Mouse (Mus musculus): ENCODE measurements around the gene Trim58. TPM values are rescaled to one million over a fixed set of nuclear protein-coding genes. Genes with fewer than 3 reads are reported as not detected.

Gene Trim58
- total and polyA plus RNA-seq, 2 experiments = not detected

DNA sequence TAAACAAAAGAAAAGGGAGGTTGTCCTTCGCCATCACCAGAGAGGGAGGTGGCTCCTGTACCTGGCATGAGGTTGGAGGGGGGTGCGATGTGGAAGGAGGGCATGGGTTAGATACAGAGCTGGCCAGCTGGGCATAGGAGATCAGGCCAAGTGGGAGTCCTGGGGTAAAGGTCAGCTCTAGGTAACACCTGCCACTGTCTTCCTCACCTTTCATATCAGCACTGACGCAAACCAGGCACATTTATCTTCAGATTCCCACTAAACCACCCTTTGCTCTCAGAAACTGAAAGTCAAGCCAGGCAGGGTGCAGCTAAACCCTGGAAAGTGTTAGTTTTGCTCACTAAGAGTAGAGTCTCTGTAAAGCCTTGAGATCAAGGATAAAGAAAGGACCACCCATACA lies 21.9 kb upstream of the Trim58 start:
- Histone ChIP-seq H3K4me3 (ENCODE audit: insufficient read depth, low read depth, low read length) (no peak overlapping the region), H3K4me1 (ENCODE audit: control insufficient read depth, insufficient read depth, low read length) (peaks cover 9% of the 10 kb centered on the region; the same call in 1 of the 2 replicates), H3K27me3 (ENCODE audit: control insufficient read depth, insufficient read depth, low read length) (no peaks in the 10 kb centered on the region), H3K36me3 (ENCODE audit: control insufficient read depth, insufficient read depth, low read length) (no peaks in the 10 kb centered on the region), H3K27ac (replicated peaks; ENCODE audit: insufficient read depth, low read depth, low read length) (no peak overlapping the region), H3K79me2 (ENCODE audit: control insufficient read depth, insufficient read depth, low read length) (no peaks in the 10 kb centered on the region), H3K9ac (ENCODE audit: low read depth, low read length) (no peak overlapping the region)
- TF ChIP-seq POLR2A (IDR thresholded peaks at IDR 0.05; ENCODE audit: extremely low read depth, insufficient read depth, low read length) (no peak), CTCF (IDR thresholded peaks at IDR 0.05; ENCODE audit: low read depth, low read length) (no peak)
- 18% methylated on average over 3 of the region's 3 CpGs for WGBS
- DNase-seq (ENCODE audit: extremely low read depth, low read depth, low spot score) = peak; percentile 57

DNA sequence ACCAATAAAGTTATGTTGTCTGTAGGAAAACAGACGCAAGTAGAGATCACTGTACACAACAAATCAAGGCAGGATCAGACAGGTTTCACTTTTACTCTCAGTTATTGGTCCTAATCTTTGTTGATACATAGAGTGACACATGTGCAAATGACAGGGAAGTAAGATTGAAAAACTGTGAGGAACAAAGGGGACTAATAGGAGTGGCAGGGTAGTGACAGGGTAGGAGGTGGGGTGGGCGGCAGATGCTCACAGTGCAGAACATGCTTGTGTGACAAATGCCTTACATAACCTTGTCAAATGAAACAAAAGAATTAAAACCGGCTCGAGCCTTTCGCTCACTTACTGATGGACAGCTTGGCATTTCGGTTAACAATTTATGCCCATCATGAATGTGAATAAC lies 21.5 kb upstream of the Trim58 start:
- H3K4me3 ChIP-seq (ENCODE audit: insufficient read depth, low read depth, low read length) = no peak overlapping the region
- no peak for DNase-seq (ENCODE audit: extremely low read depth, low read depth, low spot score)
- WGBS = 80% methylated on average over 6 of the region's 6 CpGs
- H3K36me3 ChIP-seq (ENCODE audit: control insufficient read depth, insufficient read depth, low read length) = no peaks in the 10 kb centered on the region
- H3K27me3 ChIP-seq (ENCODE audit: control insufficient read depth, insufficient read depth, low read length) = no peaks in the 10 kb centered on the region
- peaks cover 9% of the 10 kb centered on the region; the same call in 1 of the 2 replicates for H3K4me1 ChIP-seq (ENCODE audit: control insufficient read depth, insufficient read depth, low read length)
- no peaks in the 10 kb centered on the region for H3K79me2 ChIP-seq (ENCODE audit: control insufficient read depth, insufficient read depth, low read length)
- H3K9ac ChIP-seq (ENCODE audit: low read depth, low read length) = no peak overlapping the region
- TF ChIP-seq POLR2A (IDR thresholded peaks at IDR 0.05; ENCODE audit: extremely low read depth, insufficient read depth, low read length) (no peak), CTCF (IDR thresholded peaks at IDR 0.05; ENCODE audit: low read depth, low read length) (no peak)
- H3K27ac ChIP-seq (replicated peaks; ENCODE audit: insufficient read depth, low read depth, low read length) = no peak overlapping the region

DNA sequence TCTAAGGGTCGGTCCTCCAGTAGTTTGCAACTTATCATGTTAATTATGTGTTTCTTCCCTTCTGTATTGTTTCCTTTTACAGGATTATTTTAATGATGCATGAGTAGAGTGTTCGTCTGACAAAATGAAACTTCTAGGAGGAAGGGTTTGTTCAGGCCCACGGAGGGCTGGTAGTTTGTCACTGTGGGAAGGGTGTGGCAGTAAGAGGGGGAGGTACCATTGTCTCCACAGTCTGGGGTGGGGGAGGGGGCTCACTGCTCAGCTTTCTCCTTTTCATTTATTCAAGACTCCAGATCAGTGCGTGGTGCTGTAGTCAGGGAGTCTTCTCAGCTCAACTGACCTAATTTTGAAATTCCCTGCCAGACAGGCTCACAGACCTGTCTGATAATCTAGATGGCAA lies 14.1 kb upstream of the Trim58 start:
- Histone ChIP-seq H3K27me3 (ENCODE audit: control insufficient read depth, insufficient read depth, low read length) (no peaks in the 10 kb centered on the region), H3K79me2 (ENCODE audit: control insufficient read depth, insufficient read depth, low read length) (no peaks in the 10 kb centered on the region), H3K27ac (replicated peaks; ENCODE audit: insufficient read depth, low read depth, low read length) (no peak overlapping the region), H3K9ac (ENCODE audit: low read depth, low read length) (no peak overlapping the region), H3K36me3 (ENCODE audit: control insufficient read depth, insufficient read depth, low read length) (no peaks in the 10 kb centered on the region), H3K4me1 (ENCODE audit: control insufficient read depth, insufficient read depth, low read length) (no peaks in the 10 kb centered on the region), H3K4me3 (ENCODE audit: insufficient read depth, low read depth, low read length) (no peak overlapping the region)
- WGBS = 70% methylated on average over 4 of the region's 4 CpGs
- no peak for DNase-seq (ENCODE audit: extremely low read depth, low read depth, low spot score)
- TF ChIP-seq POLR2A (IDR thresholded peaks at IDR 0.05; ENCODE audit: extremely low read depth, insufficient read depth, low read length) (no peak), CTCF (IDR thresholded peaks at IDR 0.05; ENCODE audit: low read depth, low read length) (no peak)

DNA sequence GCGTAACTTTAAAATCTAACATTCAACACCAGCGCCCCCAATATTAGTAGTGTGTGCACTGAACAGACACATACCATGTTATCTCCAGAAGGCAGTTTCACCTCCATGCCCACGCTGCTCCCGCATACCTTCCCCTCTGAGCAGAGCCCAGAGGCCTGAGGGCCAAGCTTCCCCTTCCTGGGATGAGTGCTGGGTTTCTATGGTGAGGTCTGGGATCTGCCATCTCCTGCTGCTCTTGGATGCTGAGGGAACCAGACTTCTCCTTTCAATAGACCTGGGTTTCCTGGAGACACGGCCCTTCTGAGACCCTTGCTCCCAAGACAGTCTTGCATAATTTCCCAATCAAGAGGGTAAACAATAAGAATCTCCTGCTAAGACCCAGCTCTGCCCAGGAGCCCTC lies 9.9 kb upstream of the Trim58 start, which contains the start of gene Olfr323:
Gene Olfr323 (minus strand): TSS at position 101 of the 400 bp plus-strand sequence.
- WGBS = 83% methylated on average over 5 of the region's 5 CpGs
- Histone ChIP-seq H3K79me2 (ENCODE audit: control insufficient read depth, insufficient read depth, low read length) (no peaks in the 10 kb centered on the region), H3K9ac (ENCODE audit: low read depth, low read length) (no peak within 1 kb of the TSS), H3K4me3 (ENCODE audit: insufficient read depth, low read depth, low read length) (no peak within 1 kb of the TSS), H3K4me1 (ENCODE audit: control insufficient read depth, insufficient read depth, low read length) (no peaks in the 10 kb centered on the region), H3K27ac (replicated peaks; ENCODE audit: insufficient read depth, low read depth, low read length) (no peak within 1 kb of the TSS), H3K27me3 (ENCODE audit: control insufficient read depth, insufficient read depth, low read length) (no peaks in the 10 kb centered on the region), H3K36me3 (ENCODE audit: control insufficient read depth, insufficient read depth, low read length) (no peaks in the 10 kb centered on the region)
- TF ChIP-seq POLR2A (IDR thresholded peaks at IDR 0.05; ENCODE audit: extremely low read depth, insufficient read depth, low read length) (no peak), CTCF (IDR thresholded peaks at IDR 0.05; ENCODE audit: low read depth, low read length) (no peak)
- no peak for DNase-seq (ENCODE audit: extremely low read depth, low read depth, low spot score)

DNA sequence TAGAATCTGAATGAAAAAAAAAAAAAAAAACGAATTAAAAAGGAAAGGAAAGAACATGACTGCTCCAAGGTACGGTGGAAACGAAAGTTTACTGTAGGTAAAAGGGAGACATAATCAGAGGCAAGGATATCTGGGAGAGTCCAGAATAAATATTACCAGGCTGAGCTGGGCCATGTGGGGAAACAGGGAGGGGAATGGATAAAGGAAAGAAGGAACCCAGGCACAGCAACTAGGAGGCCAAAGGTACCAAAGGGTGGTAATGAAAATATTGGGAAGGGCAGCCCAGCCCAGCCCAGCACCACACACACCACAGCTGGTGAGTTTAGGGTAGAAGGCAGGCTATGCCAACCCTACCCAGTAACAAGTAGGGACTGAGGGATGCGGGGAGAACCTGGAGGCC lies 5.4 kb upstream of the Trim58 start:
- H3K27me3 ChIP-seq (ENCODE audit: control insufficient read depth, insufficient read depth, low read length) = no peaks in the 10 kb centered on the region
- no peaks in the 10 kb centered on the region for H3K36me3 ChIP-seq (ENCODE audit: control insufficient read depth, insufficient read depth, low read length)
- 57% methylated on average over 4 of the region's 4 CpGs for WGBS
- no peak overlapping the region for H3K9ac ChIP-seq (ENCODE audit: low read depth, low read length)
- H3K27ac ChIP-seq (replicated peaks; ENCODE audit: insufficient read depth, low read depth, low read length) = no peak overlapping the region
- H3K4me3 ChIP-seq (ENCODE audit: insufficient read depth, low read depth, low read length) = no peak overlapping the region
- no peak for DNase-seq (ENCODE audit: extremely low read depth, low read depth, low spot score)
- no peaks in the 10 kb centered on the region for H3K79me2 ChIP-seq (ENCODE audit: control insufficient read depth, insufficient read depth, low read length)
- H3K4me1 ChIP-seq (ENCODE audit: control insufficient read depth, insufficient read depth, low read length) = no peaks in the 10 kb centered on the region
- TF ChIP-seq POLR2A (IDR thresholded peaks at IDR 0.05; ENCODE audit: extremely low read depth, insufficient read depth, low read length) = no peak
- no peak for TF ChIP-seq CTCF (IDR thresholded peaks at IDR 0.05; ENCODE audit: low read depth, low read length)

DNA sequence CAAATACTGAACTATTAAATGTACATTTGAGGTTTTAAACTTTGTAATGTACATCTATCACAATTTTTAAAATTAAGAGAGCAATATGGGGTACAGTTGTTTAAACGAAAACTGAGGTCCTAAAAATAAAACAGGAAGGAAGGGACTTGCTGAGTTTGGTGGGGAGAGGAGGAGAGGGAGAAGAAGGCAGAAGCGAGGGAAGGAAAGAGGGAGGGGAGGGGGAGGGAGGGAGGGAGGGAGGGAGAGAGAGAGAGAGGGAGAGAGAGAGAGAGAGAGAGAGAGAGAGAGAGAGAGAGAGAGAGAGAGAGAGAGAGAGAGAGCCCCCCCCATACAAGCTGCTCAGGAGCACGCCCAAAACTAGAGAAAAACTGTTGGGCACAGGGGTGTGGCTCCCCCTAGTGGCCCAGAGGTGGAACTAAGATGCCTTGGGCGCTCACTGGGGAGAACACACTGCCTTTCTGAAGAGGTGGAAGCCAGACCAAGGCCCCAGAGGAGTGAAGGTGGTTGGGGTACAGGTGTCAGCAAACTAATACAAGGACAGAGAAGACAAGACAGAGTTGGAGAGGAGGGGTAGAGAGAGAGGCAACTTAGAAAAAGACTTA lies 3.8 kb upstream of the Trim58 start:
- TF ChIP-seq POLR2A (IDR thresholded peaks at IDR 0.05; ENCODE audit: extremely low read depth, insufficient read depth, low read length) (no peak), CTCF (IDR thresholded peaks at IDR 0.05; ENCODE audit: low read depth, low read length) (peak; percentile 95)
- H3K27ac ChIP-seq (replicated peaks; ENCODE audit: insufficient read depth, low read depth, low read length) = no peak overlapping the region
- WGBS = 19% methylated on average over 4 of the region's 4 CpGs
- H3K4me1 ChIP-seq (ENCODE audit: control insufficient read depth, insufficient read depth, low read length) = no peaks in the 10 kb centered on the region; the same call in 1 of the 2 replicates
- no peaks in the 10 kb centered on the region for H3K36me3 ChIP-seq (ENCODE audit: control insufficient read depth, insufficient read depth, low read length)
- DNase-seq (ENCODE audit: extremely low read depth, low read depth, low spot score) = peak; percentile 17
- H3K4me3 ChIP-seq (ENCODE audit: insufficient read depth, low read depth, low read length) = no peak overlapping the region
- no peak overlapping the region for H3K9ac ChIP-seq (ENCODE audit: low read depth, low read length)
- peaks cover 6% of the 10 kb centered on the region for H3K27me3 ChIP-seq (ENCODE audit: control insufficient read depth, insufficient read depth, low read length)
- H3K79me2 ChIP-seq (ENCODE audit: control insufficient read depth, insufficient read depth, low read length) = no peaks in the 10 kb centered on the region
